Mouse (Mus musculus) urinary bladder, adult 2 months (tissue): ENCODE measurements at regions not wholly inside any gene's neighbourhood (a gene's known extent, or its start where the extent isn't known, plus 50 kb on each side); places are given as distances from the start of the nearest gene placed in this dataset.

Experiments
- DNase-seq: peaks from one replicate; pipeline ENCODE4 v3.0.0; 2022; ENCODE audit warnings: low spot score

DNA sequence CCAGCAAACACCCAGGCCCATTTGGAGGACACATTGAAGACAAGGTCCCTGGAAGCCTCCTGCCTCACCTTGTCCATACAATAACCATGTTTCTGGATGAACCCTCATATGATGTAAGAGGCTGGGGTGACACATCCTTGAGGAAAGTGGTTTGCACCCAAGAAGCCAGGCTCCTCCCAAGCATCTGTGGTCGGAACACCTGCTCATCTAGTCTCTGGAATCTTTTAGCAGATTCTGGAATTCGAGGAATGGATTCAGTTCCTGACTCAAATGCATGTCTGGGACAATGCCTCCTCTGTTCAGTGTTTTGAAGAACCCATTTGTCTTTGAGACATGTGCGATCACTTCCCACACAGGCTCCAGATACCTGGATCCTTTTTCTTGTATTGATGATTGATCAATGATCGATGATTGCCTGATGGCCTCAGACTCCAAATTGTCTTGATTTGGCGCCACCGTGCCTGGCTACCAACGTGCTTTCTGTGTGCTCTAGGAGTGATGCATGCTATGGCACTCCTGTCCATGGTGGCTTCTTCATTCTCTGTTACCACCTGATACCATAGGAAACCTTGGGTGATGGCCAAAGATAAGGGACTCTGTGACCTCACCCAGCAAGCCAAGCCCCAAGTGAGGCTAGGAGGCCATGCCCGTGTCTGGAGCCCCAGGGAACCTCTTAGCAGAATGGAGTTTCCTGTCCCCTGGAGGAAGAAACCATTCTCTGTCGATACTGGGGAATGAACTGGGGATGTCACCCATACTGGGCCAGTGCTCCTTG lies 126.7 kb downstream of the Mn1 start:
- DNase-seq: no peak

DNA sequence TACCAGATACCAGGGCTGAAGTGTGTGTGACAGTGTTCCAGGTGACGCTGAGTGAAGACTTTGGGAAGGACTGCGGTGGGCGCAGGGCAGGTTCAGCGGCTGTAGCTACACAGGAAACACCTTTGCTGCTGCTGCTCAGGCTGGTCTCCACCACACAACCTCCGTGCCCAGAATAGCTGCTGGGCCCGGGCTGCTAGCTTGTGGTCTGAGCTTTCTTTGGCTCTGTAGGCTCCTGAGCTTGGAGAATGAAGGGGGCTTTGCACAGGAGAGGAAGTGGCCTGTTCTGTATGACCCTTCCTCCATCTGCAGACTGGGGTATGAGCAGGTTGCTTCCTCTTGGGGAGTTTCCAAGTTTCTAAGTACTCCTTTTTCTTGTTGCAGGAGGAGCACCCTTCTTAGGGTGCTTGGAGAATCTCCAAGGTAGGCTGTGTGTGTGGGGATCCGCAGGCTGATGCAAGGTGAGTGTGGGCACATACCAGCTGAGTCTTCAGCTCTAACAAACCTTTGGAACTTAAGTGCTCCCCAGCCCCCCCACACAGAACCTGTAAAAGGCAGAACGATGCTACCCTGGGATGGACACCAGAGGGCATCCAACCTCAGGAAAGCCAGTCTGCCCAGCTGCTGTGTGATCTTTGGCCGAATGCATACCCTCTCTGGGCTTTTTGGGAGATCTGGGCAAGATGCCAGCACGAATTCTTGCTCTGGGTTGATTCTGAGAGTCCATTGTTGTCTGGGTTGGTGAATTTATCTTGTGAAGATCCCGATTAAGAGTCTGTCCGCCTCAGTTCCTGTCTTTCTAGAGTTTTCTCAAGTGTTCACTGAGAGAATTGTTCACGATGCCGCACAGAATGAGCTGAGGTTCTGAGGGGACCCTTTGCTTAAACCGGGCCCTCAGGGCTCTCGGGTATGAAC lies 136.6 kb downstream of the Mn1 start:
- no peak for DNase-seq

DNA sequence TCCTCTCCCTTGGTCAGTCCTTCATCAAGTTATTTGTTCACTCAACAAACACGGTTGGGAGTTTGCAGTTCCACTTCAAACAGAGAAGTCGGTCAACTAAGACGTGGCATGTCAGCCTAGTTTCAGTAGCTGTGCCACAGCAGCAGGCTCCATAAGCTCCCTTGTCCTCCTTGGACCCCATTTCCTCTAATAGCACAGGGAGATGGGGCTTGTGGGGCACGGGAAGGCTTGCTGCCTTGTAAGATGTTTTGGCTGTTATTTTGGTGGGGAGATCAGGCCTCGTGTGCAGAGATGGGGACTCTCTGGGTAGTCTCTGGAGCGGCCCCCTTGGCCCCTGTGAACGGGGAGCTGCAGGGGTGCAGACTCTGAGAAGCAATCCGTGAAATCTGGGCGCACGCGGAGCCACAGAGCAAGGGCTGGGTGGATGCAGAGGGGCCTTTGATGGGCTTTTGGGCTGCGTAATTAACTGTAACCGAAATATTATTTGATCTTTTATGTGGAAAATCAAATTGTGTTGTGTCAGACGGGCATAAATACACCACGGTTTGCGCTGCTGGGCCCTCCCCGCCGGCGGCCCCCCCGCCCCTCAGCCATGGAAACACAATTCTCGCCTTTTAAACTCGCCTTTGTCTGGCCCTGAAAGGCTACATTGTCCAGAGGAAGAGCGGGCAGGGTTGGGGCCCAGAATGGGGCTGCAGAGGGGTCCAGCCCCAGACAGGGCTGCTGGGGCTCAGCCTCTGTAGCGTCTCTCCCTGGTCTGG lies 137.6 kb downstream of the Mn1 start:
- no peak for DNase-seq

DNA sequence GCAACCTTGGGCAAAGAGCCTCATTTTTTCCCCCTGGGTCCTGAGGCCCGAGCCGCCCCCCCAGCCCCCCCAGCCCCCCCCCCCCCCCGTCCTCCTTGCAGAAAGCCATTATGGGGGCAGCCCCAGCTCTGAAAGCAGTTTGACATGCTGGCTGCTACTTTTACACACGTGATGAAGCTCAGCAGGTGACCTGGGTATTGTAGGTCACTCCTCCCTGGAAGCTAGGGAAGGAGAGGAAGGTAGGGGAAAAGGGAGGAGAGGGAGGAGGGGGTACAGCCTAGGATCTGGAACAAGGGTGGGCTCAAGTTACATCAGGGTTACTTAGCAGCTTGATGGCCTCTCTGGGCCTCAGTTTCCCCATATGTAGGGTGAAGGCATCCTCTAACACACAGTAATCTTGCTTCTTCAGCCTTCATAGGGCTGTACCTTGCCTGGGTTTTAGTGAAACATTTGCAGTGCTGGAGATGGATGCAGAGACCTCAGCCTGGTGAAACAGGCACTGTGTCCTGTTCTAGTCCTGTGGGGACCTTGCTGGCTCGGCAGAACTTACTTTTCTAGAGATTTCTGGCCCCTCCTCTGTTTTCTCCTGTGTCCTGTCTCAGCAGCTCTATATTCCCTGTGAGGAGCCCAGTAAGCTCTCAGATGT lies 138.3 kb downstream of the Mn1 start:
- DNase-seq: no peak

DNA sequence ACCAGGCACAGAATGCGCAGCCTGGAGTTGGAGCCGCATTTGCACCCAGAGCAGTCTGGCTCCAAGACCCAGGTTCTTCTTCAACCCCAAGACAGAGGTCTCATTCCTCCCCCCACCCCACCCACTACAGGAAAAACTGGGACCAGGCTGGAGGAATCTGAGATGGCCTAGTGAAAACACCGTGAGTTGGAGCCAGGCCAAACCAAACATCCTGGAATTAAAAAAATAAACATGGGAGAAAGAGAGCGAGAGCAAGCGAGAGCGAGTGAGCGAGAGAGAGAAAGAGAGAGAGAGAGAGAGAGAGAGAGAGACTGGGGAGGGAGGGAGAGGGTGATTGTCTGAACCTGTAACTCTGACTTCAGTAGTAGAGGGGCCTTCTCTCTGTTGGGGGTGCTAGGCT lies 138.8 kb downstream of the Mn1 start:
- DNase-seq: no peak

DNA sequence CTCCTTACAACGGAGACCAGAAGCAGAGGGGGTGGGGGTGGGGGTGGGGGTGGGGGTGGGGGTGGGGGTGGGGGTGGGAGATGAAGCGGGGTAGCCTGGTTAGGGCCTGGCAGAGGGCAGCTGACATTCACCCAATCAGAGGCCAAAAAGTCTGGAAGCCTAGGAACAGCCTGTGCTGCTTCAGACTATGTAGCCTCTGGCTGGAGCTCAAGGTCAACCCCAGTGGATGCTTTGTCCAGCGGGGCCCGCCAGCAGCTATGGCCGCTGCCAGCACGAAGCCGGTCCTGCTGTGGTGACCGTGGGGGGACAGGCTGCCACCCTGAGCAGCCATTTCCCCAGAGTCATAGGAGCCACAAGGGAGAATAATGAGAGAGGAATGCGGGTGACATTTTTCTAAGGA lies 143.3 kb downstream of the Mn1 start:
- no peak for DNase-seq

DNA sequence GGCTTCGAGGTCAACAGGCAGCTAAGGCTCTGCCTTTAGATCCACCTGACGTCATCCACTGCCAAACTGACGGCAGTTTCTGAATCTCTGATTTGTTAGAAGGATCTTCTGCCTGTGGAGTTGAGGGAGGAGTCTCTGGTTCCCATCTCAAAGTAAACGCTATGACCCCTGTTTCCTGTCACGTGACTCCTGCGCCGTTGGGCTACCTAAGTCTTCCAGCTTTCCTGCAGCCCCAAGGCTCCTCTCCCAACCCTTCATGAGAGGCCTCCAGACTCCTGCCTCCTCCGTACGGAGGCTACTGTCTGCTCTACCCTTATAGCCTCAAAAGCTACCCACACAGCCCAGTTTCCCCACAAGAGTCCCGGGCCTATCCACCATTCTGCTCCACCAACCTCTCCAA lies 144.1 kb downstream of the Mn1 start:
- no peak for DNase-seq

DNA sequence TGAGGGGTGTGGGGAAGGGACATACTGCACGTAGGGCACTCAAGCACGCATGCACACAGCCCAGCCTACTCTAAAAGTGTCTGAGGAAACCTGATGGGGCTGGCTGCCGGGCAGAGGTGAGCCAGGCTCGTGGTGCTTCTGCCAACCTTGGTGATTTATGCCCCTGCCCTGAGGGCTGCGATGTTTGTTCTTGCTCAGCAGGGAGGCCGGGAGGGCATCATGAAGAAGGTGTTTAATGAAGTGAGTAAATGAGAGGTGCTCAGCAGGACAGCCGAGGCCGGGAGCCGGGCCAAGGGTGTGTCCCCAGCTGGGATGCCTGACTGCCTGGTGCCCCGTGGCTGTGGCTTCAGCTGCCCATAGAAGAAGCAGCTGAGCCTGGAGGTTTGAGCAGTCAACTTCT lies 153.7 kb downstream of the Mn1 start:
- no peak for DNase-seq

DNA sequence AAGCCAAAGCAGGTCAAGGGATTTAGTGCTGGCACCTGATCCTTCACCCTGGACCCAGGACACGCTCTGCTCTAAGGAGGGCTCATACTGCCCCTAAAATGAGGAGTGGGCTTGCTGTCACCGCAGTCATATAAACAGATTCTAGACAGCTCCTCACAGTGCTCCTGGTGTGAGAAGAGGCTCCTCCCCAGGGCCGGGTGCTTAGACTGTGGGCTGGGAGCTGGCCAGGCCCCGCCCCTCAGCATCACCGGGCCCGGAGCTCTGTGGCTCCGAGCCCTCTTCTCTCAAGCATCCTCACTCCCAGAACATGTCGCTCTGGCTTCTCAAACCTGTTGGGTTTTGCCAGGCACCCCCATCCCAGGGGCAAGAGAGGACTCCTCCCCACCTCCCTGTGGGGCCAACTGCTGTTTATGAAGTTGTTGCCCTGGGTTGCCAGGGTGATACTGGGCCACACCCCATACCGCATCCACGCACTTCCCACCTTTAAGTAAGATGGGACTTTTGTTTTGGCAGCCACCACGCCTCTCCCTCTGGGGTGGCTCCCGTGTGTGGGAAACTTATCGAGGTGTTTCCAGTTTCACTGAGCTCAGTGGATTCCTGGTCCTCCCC lies 156.2 kb downstream of the Mn1 start:
- no peak for DNase-seq

DNA sequence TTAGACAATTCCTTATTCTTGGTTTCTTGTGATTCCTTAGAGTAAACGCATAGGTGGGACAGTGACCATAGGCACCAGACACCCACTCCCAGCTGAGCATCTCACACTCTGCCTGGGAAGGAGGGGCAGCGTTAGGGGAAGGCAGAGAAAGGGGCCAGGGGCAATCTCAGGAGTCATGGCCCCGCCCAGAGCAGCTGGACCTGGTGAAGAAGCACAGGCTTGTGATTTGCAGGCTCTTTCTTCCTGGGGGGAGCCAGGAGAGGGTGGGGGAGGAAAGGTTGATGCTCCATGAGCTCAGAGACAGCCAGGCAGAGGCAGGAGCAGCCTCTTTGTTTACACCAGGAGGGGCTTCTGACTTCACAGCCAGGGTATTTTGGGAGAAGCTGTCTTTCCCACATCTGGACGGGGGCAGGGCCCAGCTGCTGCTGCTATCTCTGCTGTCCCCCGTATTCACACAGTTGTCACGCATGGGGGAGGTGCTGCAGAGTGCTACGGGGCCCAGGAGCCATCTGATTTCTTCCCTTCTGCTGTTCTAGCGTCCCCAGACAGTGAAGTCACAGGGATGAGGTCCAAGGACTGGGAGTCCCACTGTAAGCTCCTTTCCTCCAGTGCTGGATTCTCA lies 157.2 kb downstream of the Mn1 start:
- DNase-seq: no peak

DNA sequence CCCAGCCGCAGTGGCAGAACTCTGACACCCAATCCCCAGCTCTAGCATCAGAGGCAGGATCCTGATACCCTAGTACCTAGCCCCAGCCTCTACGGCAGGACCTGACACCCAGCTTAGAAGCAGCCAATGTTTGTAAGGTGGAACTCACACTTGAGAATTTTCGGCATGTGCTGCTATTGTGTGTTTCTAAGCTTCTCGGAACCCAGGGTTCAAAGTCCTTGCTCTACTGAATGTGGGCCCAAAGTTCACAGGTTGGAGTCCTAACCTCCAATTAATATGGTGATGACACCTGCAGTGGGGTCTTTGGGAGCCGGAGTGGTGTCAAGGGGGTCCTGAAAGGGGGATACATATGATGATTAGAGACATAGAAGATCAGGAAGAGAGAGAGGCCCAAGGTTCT lies 158.2 kb downstream of the Mn1 start:
- DNase-seq: no peak

DNA sequence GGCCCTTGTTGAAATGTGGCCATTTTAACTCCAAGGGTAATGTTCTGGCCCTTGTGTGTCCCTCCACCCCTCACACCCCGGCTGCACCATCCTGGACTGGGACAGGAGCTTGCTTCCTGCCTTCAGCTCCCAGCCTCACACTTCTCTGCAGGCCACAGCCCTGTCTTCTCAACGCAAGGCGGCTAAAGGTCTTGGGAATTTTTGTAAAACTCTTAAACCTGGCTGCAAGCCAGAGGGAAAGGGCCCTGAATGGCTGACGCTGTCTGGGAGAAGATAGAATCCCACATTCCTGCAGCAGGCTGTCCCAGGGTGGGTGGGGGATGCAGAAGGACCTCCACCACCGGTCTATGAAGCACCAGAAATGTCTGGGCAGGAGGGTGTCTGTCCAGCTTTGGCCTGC lies 156.3 kb upstream of the Gm26897 start:
- no peak for DNase-seq

DNA sequence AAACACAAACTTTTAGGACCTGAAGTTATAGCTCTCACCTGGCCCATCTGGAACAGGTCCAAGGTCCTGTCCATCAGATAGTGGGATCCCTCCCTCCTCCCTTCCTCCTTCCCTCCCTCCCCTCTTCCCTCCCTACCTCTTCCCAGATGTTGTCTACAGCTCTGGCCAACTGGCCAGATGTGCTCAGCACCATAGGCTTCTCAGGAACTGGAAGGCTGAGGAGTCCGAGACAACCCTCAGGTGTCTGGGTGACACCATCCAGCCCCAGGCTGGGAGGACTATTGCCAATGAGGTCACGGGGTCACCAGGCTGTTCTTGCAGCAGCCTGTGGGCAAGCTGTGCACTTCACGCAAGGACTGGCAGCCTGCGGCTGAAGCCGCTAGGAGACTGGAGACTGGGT lies 155.6 kb upstream of the Gm26897 start:
- DNase-seq: no peak

DNA sequence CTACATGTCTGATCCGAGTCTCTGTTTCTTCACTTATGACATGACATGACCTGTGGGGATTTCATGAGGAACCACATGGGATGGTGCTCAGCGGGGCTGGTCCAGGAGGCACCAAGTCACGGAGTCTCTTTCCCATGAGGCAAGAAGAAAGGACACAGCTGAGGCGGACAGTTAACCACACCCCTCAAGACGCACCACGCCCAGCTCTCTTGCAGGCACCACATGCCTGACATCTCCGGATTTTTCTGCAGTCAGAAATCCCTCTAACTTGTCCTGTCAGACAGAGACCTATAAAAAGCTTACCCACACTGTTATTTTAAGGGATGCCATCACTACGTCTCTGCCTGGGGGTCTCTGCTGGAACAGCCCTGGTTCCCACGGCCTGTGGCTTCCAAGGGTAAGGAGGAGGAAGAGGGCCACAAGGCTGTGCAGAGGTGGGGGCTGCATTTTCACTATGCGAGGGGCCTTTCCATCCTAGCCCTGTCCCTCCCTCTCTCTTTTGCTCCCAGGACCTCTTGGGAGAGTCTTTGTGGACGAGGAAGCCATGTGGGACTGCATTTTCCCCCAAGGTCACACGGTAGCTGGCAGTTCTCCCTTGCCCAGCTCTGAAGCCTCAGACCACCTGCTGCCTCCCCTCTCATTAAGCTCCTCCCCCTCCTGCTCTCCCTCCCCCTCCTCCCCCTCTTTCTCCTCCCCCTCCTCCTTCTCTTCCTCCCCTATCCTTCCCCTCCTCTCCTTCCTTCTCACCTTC lies 154.6 kb upstream of the Gm26897 start:
- no peak for DNase-seq

DNA sequence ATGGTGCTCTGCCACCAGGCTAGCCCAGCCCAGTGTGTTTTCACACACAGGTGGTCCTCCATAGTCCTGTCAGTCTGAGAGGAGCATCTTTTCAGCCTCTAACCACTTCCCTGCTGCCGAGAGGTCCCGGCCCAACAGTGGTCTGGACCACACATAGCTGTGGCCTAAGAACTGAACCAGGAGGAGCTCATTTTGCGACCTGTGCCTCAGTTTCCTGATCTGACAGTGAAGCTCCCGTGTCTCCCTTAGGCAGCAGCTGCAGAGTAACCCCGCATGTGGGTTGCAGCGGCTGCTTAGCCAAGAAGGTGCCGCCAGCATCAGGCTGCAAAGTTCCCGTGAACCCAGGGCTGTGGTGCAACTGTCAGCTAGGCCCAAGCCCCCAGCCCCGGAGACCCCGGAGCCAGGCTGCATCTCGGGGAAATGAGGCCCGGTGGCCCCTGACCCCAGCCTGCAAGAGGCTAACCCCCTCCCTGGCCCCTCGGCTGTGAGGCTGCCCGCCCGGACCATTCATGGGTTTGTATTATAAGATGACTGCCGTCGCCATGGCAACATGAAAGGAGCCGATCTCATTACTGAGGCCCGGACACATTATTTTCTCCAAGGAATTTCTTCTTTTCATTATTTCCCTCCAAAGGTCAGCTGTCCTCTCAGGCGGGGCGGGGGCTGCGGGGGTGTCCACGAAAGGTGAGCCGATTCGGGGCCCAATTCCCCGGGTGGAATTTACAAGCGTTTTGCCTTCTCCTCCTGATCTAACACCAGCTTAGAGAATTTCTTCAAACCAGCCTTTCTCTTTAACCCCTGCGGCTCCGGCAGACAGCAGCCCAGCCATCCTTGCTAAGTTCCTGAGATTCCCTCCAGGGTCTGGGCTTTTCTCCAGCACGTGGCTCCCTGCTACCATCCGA lies 152.6 kb upstream of the Gm26897 start:
- no peak for DNase-seq

DNA sequence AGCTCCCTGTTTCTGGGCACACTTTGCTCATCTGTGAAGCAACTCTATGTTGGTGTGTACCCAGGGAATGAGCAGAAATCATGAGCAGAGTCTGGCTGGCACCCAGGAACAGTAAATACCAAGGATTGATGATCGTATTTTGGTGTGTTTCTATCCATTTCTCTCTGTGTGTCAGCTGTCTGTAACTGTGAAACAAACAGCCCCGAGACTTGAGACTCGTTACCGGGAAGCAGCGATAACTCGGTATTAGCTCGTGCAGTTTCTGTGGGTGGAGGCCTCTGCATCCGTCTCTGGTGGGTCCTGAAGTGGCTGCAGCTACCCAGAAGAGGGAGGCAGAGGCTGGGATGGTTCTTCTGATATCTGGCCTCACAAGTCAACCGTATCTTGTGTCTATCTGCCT lies 151.7 kb upstream of the Gm26897 start:
- no peak for DNase-seq

DNA sequence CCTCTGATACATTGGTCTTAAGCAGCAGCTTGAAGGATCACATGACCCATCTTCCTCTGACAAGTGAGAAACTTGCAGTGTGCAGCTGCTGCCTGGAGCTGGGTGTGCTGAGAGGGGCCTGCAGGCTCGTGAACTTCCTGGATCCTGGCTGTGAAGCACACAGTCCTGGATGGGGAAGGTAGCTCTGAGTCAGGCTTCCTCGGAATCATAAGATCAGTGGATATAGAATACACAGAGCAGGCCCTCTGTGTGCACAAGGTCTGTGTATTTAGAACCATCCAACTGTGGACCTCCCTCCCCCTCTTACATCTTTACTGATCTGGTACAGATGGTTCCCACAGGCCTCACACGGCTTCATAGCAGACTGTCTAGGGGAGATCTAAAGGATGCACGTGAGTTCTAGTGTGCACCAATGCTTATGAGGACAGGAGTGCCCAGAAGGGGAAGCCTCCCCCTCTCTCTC lies 143.1 kb upstream of the Gm26897 start:
- DNase-seq: no peak

DNA sequence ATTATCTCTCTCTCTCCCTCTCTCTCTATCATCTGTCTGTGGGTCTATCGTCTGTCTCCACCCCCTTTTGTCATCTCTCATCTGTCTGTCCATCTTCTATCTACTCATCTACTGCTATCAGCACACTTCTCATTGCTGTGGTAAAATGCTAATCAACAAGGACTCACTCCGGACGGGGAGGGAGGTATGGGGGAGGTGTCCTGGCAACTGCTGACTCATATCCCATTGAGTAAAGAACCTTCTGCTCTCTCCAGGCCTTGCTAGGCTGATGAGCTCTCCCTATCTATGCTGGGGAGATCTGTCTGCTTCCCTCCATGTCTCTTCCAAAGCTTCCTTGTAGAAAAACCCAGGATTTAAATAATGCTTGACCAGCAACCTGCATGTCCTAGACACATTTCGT lies 140.9 kb upstream of the Gm26897 start:
- no peak for DNase-seq

DNA sequence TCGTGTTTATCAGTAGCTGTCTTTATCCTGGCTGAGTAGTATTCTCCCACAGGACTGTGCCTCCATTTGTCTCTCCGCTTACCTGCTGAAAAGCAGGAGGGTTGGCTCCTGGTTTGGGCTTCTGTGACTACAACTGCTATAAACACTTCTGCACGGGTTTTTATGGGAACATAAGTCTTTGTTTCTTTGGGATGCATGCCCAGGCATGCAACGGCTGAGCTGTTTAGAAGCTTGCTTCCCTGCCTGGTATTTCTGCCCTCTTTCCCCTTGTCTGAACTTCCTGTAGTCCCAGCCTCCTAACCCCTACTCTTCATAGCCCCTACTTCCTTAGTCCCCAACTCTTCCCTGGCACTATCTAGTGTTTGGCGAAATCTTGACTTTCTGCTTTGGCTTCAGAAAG lies 139.6 kb upstream of the Gm26897 start:
- no peak for DNase-seq
